ENCODE assay signal across 25 mouse cellular contexts in genomic region chr1:84396787-84397186, GRCm38 (mm10). TPM values are rescaled to one million over a fixed set of nuclear protein-coding genes. Genes with fewer than 3 reads are reported as not detected.
DNase-seq lines count a peak whose midpoint lies in the region; ATAC-seq lines count a peak whose summit lies in the region.
"Had no signal": no experiment of that assay in that cellular context is flagged by ENCODE, and none has a peak within 500 bp of the region (broad histone marks: within the 10 kb centered on the region; RNA-seq: fewer than 3 reads in every experiment).

No protein-coding gene starts in this region.

- H3K9me3 ChIP-seq in forebrain, embryonic 14.5 days (replicated peaks; ENCODE audit: control insufficient read depth, low read length) = no peaks in the 10 kb centered on the region
- no peaks in the 10 kb centered on the region for H3K9me3 ChIP-seq in forebrain, embryonic 16.5 days (ENCODE audit: control insufficient read depth, low read length)
- H3K9me3 ChIP-seq: embryonic facial prominence, embryonic 13.5 days; embryonic facial prominence, embryonic 15.5 days; forebrain, embryonic 13.5 days had no signal

- H3K4me2 ChIP-seq in forebrain, embryonic 14.5 days (ENCODE audit: low read length) = no peak overlapping the region
- H3K4me2 ChIP-seq in forebrain, embryonic 16.5 days (ENCODE audit: low read length) = no peak overlapping the region
- H3K4me2 ChIP-seq: embryonic facial prominence, embryonic 13.5 days; embryonic facial prominence, embryonic 15.5 days; forebrain, embryonic 13.5 days had no signal

- H3K4me3 ChIP-seq in forebrain, embryonic 14.5 days (ENCODE audit: low read depth, low read length) = no peak overlapping the region
- no peak overlapping the region for H3K4me3 ChIP-seq in forebrain, embryonic 16.5 days (replicated peaks; ENCODE audit: low read length)
- H3K4me3 ChIP-seq: embryonic facial prominence, embryonic 13.5 days; embryonic facial prominence, embryonic 15.5 days; erythroblast, embryonic 14.5 days; forebrain, embryonic 13.5 days had no signal

- no peak; the same call in 1 of the 2 replicates for ATAC-seq in forebrain, embryonic 14.5 days
- ATAC-seq in forebrain, embryonic 16.5 days = no peak
- ATAC-seq in frontal cortex, adult (ENCODE audit: low TSS enrichment) = peak; percentile 76
- ATAC-seq: CD4-positive, CD25-positive, alpha-beta regulatory T cell, adult 4 months; forebrain, embryonic 13.5 days had no signal

- H3K4me1 ChIP-seq in forebrain, embryonic 14.5 days (ENCODE audit: control insufficient read depth, insufficient read depth, low read length) = no peaks in the 10 kb centered on the region
- peaks cover 4% of the 10 kb centered on the region for H3K4me1 ChIP-seq in forebrain, embryonic 16.5 days (replicated peaks; ENCODE audit: control insufficient read depth, insufficient read depth, low read length)
- H3K4me1 ChIP-seq: embryonic facial prominence, embryonic 13.5 days; embryonic facial prominence, embryonic 15.5 days; forebrain, embryonic 13.5 days had no signal

- H3K27me3 ChIP-seq in forebrain, embryonic 14.5 days (replicated peaks; ENCODE audit: control insufficient read depth, insufficient read depth, low read length) = no peaks in the 10 kb centered on the region
- H3K27me3 ChIP-seq in forebrain, embryonic 16.5 days (replicated peaks; ENCODE audit: control insufficient read depth, insufficient read depth, low read length) = no peaks in the 10 kb centered on the region
- H3K27me3 ChIP-seq: CH12.LX; embryonic facial prominence, embryonic 13.5 days; embryonic facial prominence, embryonic 15.5 days; forebrain, embryonic 13.5 days had no signal

- H3K36me3 ChIP-seq in forebrain, embryonic 14.5 days (ENCODE audit: control insufficient read depth, insufficient read depth, low read length) = no peaks in the 10 kb centered on the region
- H3K36me3 ChIP-seq in forebrain, embryonic 16.5 days (ENCODE audit: control insufficient read depth, insufficient read depth) = no peaks in the 10 kb centered on the region
- H3K36me3 ChIP-seq: embryonic facial prominence, embryonic 13.5 days; embryonic facial prominence, embryonic 15.5 days; G1E had no signal

- no peak overlapping the region for H3K9ac ChIP-seq in forebrain, embryonic 14.5 days (ENCODE audit: low read length)
- no peak overlapping the region for H3K9ac ChIP-seq in forebrain, embryonic 16.5 days (replicated peaks; ENCODE audit: low read depth, low read length)
- H3K9ac ChIP-seq: embryonic facial prominence, embryonic 13.5 days; embryonic facial prominence, embryonic 15.5 days; forebrain, embryonic 13.5 days had no signal

- DNase-seq in forebrain, embryonic 14.5 days (ENCODE audit: low spot score) = peak; percentile 14
- DNase-seq in frontal cortex, postnatal 25 days (ENCODE audit: low spot score in 2 of 2) = no peak
- peak; percentile 54 for DNase-seq in brain, adult 2 months (ENCODE audit: low read depth, low spot score)
- DNase-seq in telencephalon, adult 2 months (ENCODE audit: low read depth, low spot score) = peak; percentile 36
- DNase-seq in Muller cell, postnatal 12 days (ENCODE audit: inconsistent ontology term) = no peak
- DNase-seq: adrenal gland, adult 2 months; adrenal gland, postnatal 10 days; adrenal gland, postnatal 25 days; B cell, adult 2 months; cerebellum, adult 11 months; cerebellum, adult 18-20 months; cerebellum, adult 8-10 months; cerebellum, adult 9-11 months; cerebellum, postnatal 14 days; cerebellum, postnatal 36 days; embryo, embryonic 11 days had no signal

- WGBS in forebrain, embryonic 14.5 days = 78% methylated on average over 3 of the region's 3 CpGs
- WGBS in forebrain, embryonic 16.5 days = 62% methylated on average over 3 of the region's 3 CpGs

- no peak overlapping the region for H3K27ac ChIP-seq in forebrain, embryonic 14.5 days (ENCODE audit: low read depth, low read length)
- no peak overlapping the region for H3K27ac ChIP-seq in forebrain, embryonic 16.5 days (ENCODE audit: low read length)
- H3K27ac ChIP-seq: embryonic facial prominence, embryonic 13.5 days; embryonic facial prominence, embryonic 15.5 days; forebrain, embryonic 13.5 days had no signal

RNA-seq across cellular contexts. Expression of gene Pid1, which starts 32.8 kb away (rescaled TPM):
- polyA plus RNA-seq in forebrain, embryonic 14.5 days (2014; fragmentation: Nextera tagmentation; extraction: Ambion mirVana) = 42.2 and 54.3 TPM in 2 replicates
- polyA plus RNA-seq in forebrain, embryonic 16.5 days (2015; fragmentation: Nextera tagmentation; extraction: Ambion mirVana) = 58.1 and 67.0 TPM in 2 replicates
- polyA plus RNA-seq: G1E had no signal

Comparison
In these comparisons a context has a peak if more than half of its experiments do, and no peak if none do; other contexts are left out.
1. DNase-seq: peak in forebrain, embryonic 14.5 days (single experiment), brain, adult 2 months (single experiment) and telencephalon, adult 2 months (single experiment); none in frontal cortex, postnatal 25 days (0 of 2) and Muller cell, postnatal 12 days (single experiment).